Comparison of ENCODE assay signal across 25 mouse cellular contexts in the genomic region with DNA sequence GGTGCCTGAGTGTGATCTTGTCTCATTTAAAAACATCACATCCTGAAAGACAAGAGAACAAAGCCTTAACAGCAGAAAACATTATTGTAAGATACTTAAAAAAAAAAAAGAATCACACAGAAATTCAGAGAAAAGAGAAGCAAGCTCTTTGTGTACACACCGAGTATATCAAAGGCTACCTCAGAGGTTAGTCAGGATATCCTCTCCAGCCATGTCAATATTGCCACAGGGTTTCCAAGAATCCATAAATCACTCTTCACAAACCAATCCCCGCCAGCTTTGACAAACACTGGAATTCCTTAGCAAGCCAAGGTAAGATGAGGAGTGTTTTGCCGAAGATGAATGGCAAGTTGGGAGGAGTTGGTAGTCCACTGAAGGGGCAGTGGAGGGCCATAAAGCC.
DNase-seq lines count a peak whose midpoint lies in the region; ATAC-seq lines count a peak whose summit lies in the region.
"Had no signal": no experiment of that assay in that cellular context is flagged by ENCODE, and none has a peak within 500 bp of the region (broad histone marks: within the 10 kb centered on the region; RNA-seq: fewer than 3 reads in every experiment).

No protein-coding gene starts in this region.

- H3K9me3 ChIP-seq in lung, embryonic 15.5 days = no peaks in the 10 kb centered on the region
- no peaks in the 10 kb centered on the region for H3K9me3 ChIP-seq in neural tube, embryonic 14.5 days (ENCODE audit: control insufficient read depth, low read length)
- no peaks in the 10 kb centered on the region for H3K9me3 ChIP-seq in neural tube, embryonic 15.5 days (replicated peaks)
- H3K9me3 ChIP-seq: embryonic facial prominence, embryonic 12.5 days; embryonic facial prominence, embryonic 15.5 days; G1E; hindbrain, embryonic 12.5 days; hindbrain, embryonic 15.5 days had no signal

- no peaks in the 10 kb centered on the region for H3K36me3 ChIP-seq in lung, embryonic 15.5 days
- no peaks in the 10 kb centered on the region for H3K36me3 ChIP-seq in neural tube, embryonic 14.5 days (ENCODE audit: control insufficient read depth, insufficient read depth, low read length)
- no peaks in the 10 kb centered on the region for H3K36me3 ChIP-seq in neural tube, embryonic 15.5 days
- H3K36me3 ChIP-seq: embryonic facial prominence, embryonic 12.5 days; embryonic facial prominence, embryonic 15.5 days; G1E; hindbrain, embryonic 12.5 days; hindbrain, embryonic 15.5 days had no signal

- no peak overlapping the region for H3K9ac ChIP-seq in lung, embryonic 15.5 days
- H3K9ac ChIP-seq in neural tube, embryonic 14.5 days (replicated peaks; ENCODE audit: low read depth, low read length) = no peak overlapping the region
- no peak overlapping the region for H3K9ac ChIP-seq in neural tube, embryonic 15.5 days (replicated peaks)
- H3K9ac ChIP-seq: embryonic facial prominence, embryonic 12.5 days; embryonic facial prominence, embryonic 15.5 days; forebrain, postnatal 0 days; hindbrain, embryonic 12.5 days; hindbrain, embryonic 15.5 days had no signal

- H3K4me2 ChIP-seq in lung, embryonic 15.5 days = no peak overlapping the region
- H3K4me2 ChIP-seq in neural tube, embryonic 14.5 days (ENCODE audit: low read depth, low read length) = no peak overlapping the region
- no peak overlapping the region for H3K4me2 ChIP-seq in neural tube, embryonic 15.5 days
- H3K4me2 ChIP-seq: embryonic facial prominence, embryonic 12.5 days; embryonic facial prominence, embryonic 15.5 days; heart, embryonic 11.5 days; hindbrain, embryonic 12.5 days; hindbrain, embryonic 15.5 days had no signal

- 38% methylated on average over 3 of the region's 3 CpGs for WGBS in lung, embryonic 15.5 days
- 43% methylated on average over 3 of the region's 3 CpGs for WGBS in neural tube, embryonic 14.5 days
- 41% methylated on average over 3 of the region's 3 CpGs for WGBS in neural tube, embryonic 15.5 days

- no peaks in the 10 kb centered on the region for H3K27me3 ChIP-seq in lung, embryonic 15.5 days
- H3K27me3 ChIP-seq in neural tube, embryonic 14.5 days (ENCODE audit: control insufficient read depth, insufficient read depth, low read length) = no peaks in the 10 kb centered on the region
- no peaks in the 10 kb centered on the region for H3K27me3 ChIP-seq in neural tube, embryonic 15.5 days (replicated peaks)
- H3K27me3 ChIP-seq: CH12.LX; embryonic facial prominence, embryonic 12.5 days; embryonic facial prominence, embryonic 15.5 days; hindbrain, embryonic 12.5 days; hindbrain, embryonic 15.5 days; Patski had no signal

- peak; percentile 26 for DNase-seq in embryo, embryonic 10.5 days (ENCODE audit: low spot score)
- no peak for DNase-seq in embryo, embryonic 11 days
- DNase-seq in lung, postnatal 25 days (ENCODE audit: low spot score) = no peak
- DNase-seq: adrenal gland, postnatal 10 days; adrenal gland, postnatal 36 days; B cell, adult 2 months; cerebellum, adult 18-20 months; cerebellum, adult 9-10 months; cerebellum, postnatal 14 days; forebrain, postnatal 0 days; gastrocnemius, adult 2 months; gastrocnemius, postnatal 14 days; heart, adult 11 months had no signal

- H3K27ac ChIP-seq in lung, embryonic 15.5 days = 0 out of 2 replicates have a peak overlapping the region, but pooled peaks have one; percentile 2
- H3K27ac ChIP-seq in neural tube, embryonic 14.5 days (ENCODE audit: low read depth, low read length) = peak overlapping the region; percentile 39
- no peak overlapping the region; the same call in 1 of the 2 replicates for H3K27ac ChIP-seq in neural tube, embryonic 15.5 days (replicated peaks)
- H3K27ac ChIP-seq: embryonic facial prominence, embryonic 12.5 days; embryonic facial prominence, embryonic 15.5 days; gastrocnemius, adult 2 months; hindbrain, embryonic 12.5 days; hindbrain, embryonic 15.5 days had no signal

- ATAC-seq in lung, embryonic 15.5 days (ENCODE audit: borderline replicate concordance, extremely low read depth, low FRiP score, low TSS enrichment) = no peak
- ATAC-seq in neural tube, embryonic 14.5 days (ENCODE audit: low read depth) = peak; percentile 24; the same call in 1 of the 2 replicates
- no peak for ATAC-seq in neural tube, embryonic 15.5 days (ENCODE audit: low FRiP score)
- ATAC-seq: forebrain, embryonic 14.5 days; forebrain, postnatal 0 days; Patski had no signal

- H3K4me3 ChIP-seq in lung, embryonic 15.5 days = no peak overlapping the region
- H3K4me3 ChIP-seq in neural tube, embryonic 14.5 days (ENCODE audit: low read depth, low read length) = no peak overlapping the region
- H3K4me3 ChIP-seq in neural tube, embryonic 15.5 days (replicated peaks) = no peak overlapping the region
- H3K4me3 ChIP-seq: embryonic facial prominence, embryonic 12.5 days; embryonic facial prominence, embryonic 15.5 days; gastrocnemius, adult 2 months; hindbrain, embryonic 12.5 days; hindbrain, embryonic 15.5 days had no signal

- H3K4me1 ChIP-seq in lung, embryonic 15.5 days = peaks cover 4% of the 10 kb centered on the region; the same call in 1 of the 2 replicates
- H3K4me1 ChIP-seq in neural tube, embryonic 14.5 days (ENCODE audit: control insufficient read depth, insufficient read depth, low read length) = peaks cover 2% of the 10 kb centered on the region; the same call in 1 of the 2 replicates
- H3K4me1 ChIP-seq in neural tube, embryonic 15.5 days = no peaks in the 10 kb centered on the region; the same call in 1 of the 2 replicates
- H3K4me1 ChIP-seq: embryonic facial prominence, embryonic 12.5 days; embryonic facial prominence, embryonic 15.5 days had no signal
